Mouse (Mus musculus) heart, embryonic 11.5 days (tissue): ENCODE data around the gene Esp6. TPM values are rescaled to one million over a fixed set of nuclear protein-coding genes. Genes with fewer than 3 reads are reported as not detected.
"Not testable (repeated sequence)": the region's sequence is repeated elsewhere in the genome, so short reads cannot be mapped to it uniquely, and the experiment has no call there.

ENCODE experiments used
- ATAC-seq: fragments of 200-750 bp; cut with Nextera tagmentation; replicated peaks from 2 replicates; pipeline ENCODE4 v1.8.0; 2017; ENCODE audit warnings: moderate library complexity; ENCODE audit not compliant: insufficient number of reproducible peaks, low FRiP score, low TSS enrichment
- H3K27ac ChIP-seq: fragments of 300-500 bp; sonication (generic); 2 replicates; pipeline ENCODE4 v1.5.1; 2014; ENCODE audit warnings: mild to moderate bottlenecking, low read depth, low read length
- H3K27me3 ChIP-seq: fragments of 300-500 bp; sonication (generic); 2 replicates; pipeline ENCODE4 v1.6.1; 2014; ENCODE audit warnings: mild to moderate bottlenecking, low read length, mixed read lengths; ENCODE audit not compliant: control insufficient read depth, insufficient read depth
- H3K36me3 ChIP-seq: fragments of 300-500 bp; sonication (generic); 2 replicates; pipeline ENCODE4 v1.6.1; 2014; ENCODE audit warnings: mild to moderate bottlenecking, low read length, moderate library complexity, mixed read lengths; ENCODE audit not compliant: control insufficient read depth, insufficient read depth
- H3K4me1 ChIP-seq: fragments of 300-500 bp; sonication (generic); 2 replicates; pipeline ENCODE4 v1.6.1; 2014; ENCODE audit warnings: low read length; ENCODE audit not compliant: control insufficient read depth, insufficient read depth
- H3K4me2 ChIP-seq: fragments of 300-500 bp; sonication (generic); 2 replicates; pipeline ENCODE4 v1.6.1; 2014; ENCODE audit warnings: mild to moderate bottlenecking, moderate library complexity
- H3K4me3 ChIP-seq: fragments of 300-500 bp; sonication (generic); 2 replicates; pipeline ENCODE4 v1.5.1; 2014; ENCODE audit warnings: low read depth, low read length
- H3K9ac ChIP-seq: fragments of 300-500 bp; sonication (generic); 2 replicates; pipeline ENCODE4 v1.6.1; 2014; ENCODE audit warnings: mild to moderate bottlenecking, low read depth, low read length, moderate library complexity
- H3K9me3 ChIP-seq: fragments of 300-500 bp; sonication (generic); replicated peaks from 2 replicates; pipeline ENCODE4 v1.6.1; 2016; ENCODE audit warnings: low read length; ENCODE audit not compliant: control insufficient read depth
- WGBS: fragments of 180-500 bp; shearing (Covaris S2); extraction: QIAGEN DNeasy Blood & Tissue Kit; methylation state at CpG from one replicate; pipeline ENCODE4 v1.1.7; 2014; ENCODE audit not compliant: insufficient replicate concordance; 5-methylcytosine and 5-hydroxymethylcytosine counted together
- polyA plus RNA-seq: library from polyadenylated mRNA; unstranded; fragments of >200 nt; fragmentation: Nextera tagmentation; extraction: Ambion mirVana; gene quantifications from 2 replicates; pipeline ENCODE4 v1.2.1, GENCODE M21; 2014

The Esp6 gene
- polyA plus RNA-seq, result not detected in 2 replicates

DNA sequence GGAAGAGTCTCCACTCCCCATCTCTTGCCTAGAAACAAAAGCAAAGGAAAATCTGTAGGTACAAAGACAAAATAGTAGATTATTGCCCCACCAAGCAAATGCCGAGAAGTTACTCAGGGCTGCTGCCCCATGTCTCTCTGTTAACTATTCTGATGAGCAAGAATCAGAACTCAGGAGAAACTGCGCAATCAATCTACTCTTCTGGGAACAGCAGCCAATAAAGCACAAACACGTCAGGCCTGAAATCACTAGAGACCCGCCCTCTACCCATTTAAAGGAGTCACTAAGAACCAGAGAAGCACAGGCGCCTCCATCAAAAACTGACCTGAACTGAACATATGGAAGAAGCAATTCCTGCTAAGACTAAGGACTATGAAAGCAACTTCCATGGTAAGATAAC, at the start of gene Esp6:
Gene Esp6 (plus strand): TSS at position 301 of the 400 bp plus-strand sequence.
- H3K4me1 ChIP-seq, result no peaks in the 10 kb centered on the region
- no peak within 1 kb of the TSS for H3K4me2 ChIP-seq
- H3K27ac ChIP-seq, result no peak within 1 kb of the TSS
- H3K9me3 ChIP-seq, result no peaks in the 10 kb centered on the region
- H3K9ac ChIP-seq, result no peak within 1 kb of the TSS
- no peak for ATAC-seq
- WGBS, result 74% methylated on average over 5 of the region's 5 CpGs
- H3K27me3 ChIP-seq, result no peaks in the 10 kb centered on the region
- no peaks in the 10 kb centered on the region for H3K36me3 ChIP-seq
- no peak within 1 kb of the TSS for H3K4me3 ChIP-seq

DNA sequence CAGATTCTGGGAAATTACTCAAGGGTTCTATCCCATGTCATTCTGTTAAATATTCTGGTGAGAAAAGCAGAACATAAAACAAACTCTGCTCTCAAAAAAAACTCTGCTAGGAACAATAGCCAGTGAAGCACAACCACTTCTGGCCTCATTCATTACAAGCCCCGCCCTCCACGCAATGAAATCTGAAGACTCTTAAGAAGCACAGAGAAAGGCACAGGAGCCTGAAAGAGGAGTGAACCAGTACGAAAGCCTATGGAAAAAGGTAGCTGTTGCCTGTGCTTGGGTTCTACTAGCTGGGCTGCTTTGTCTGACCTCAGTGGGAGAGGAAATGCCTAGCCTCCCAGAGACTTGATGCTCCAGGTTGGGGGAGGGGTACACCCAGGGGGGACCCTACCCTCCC, 41.5 kb upstream of the Esp6 start, which contains the start of gene Esp8:
Gene Esp8 (plus strand): TSS at position 205 of the 400 bp plus-strand sequence.
- Histone ChIP-seq H3K4me1 (no peaks in the 10 kb centered on the region), H3K4me3 (no peak within 1 kb of the TSS), H3K4me2 (no peak within 1 kb of the TSS), H3K9ac (no peak within 1 kb of the TSS), H3K27me3 (no peaks in the 10 kb centered on the region), H3K36me3 (no peaks in the 10 kb centered on the region), H3K9me3 (no peaks in the 10 kb centered on the region), H3K27ac (no peak within 1 kb of the TSS)
- 67% methylated on average over 3 of the region's 3 CpGs for WGBS
- no peak for ATAC-seq

DNA sequence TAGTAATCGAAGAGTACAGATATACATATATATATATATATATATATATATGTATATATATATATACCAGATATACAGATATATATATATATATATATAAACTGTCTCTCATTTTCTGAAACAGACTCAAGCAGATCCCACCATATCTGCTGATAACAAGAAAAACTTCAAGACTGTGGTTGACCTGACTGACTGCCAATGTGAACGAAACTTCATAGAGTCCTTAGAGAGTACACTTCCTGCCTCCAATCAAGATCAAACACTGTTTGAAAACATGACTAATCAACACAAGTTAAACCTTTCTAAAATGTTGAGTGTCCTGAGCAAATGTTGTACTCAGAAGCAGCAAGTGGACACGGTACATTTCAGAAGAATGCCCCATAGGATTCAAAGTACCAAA, 31.5 kb upstream of the Esp6 start:
- no peak overlapping the region for H3K27ac ChIP-seq
- WGBS, result 68% methylated on average over 3 of the region's 3 CpGs
- no peaks in the 10 kb centered on the region for H3K36me3 ChIP-seq
- H3K27me3 ChIP-seq, result no peaks in the 10 kb centered on the region
- ATAC-seq, result no peak
- H3K9me3 ChIP-seq, result no peaks in the 10 kb centered on the region
- H3K4me2 ChIP-seq, result no peak overlapping the region
- H3K4me1 ChIP-seq, result no peaks in the 10 kb centered on the region
- no peak overlapping the region for H3K9ac ChIP-seq
- H3K4me3 ChIP-seq, result no peak overlapping the region

DNA sequence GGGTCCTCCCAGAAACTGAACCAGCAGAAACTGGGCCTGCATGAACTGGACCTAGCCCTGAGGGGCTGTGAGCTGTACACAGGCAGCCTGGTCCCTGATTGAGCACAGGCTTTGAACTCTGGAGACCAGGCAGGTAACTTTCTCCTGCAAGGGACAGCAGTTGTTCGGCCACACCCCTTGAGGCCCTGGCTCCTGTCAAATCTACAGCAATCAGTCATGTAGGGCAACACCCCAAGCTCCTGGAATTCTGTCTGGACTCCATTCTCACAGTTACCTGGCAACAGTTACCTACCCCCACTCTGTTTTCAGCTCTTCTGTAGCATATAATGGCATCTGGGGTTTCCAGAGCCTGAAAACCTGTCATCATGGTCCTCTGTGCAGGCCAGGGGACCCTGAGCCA, 30.2 kb upstream of the Esp6 start:
- H3K4me1 ChIP-seq, result no peaks in the 10 kb centered on the region
- no peak for ATAC-seq
- H3K27ac ChIP-seq, result no peak overlapping the region
- no peaks in the 10 kb centered on the region for H3K27me3 ChIP-seq
- H3K9me3 ChIP-seq, result no peaks in the 10 kb centered on the region
- H3K4me3 ChIP-seq, result no peak overlapping the region
- 64% methylated on average over 1 of the region's 1 CpGs for WGBS
- H3K4me2 ChIP-seq, result no peak overlapping the region
- H3K36me3 ChIP-seq, result no peaks in the 10 kb centered on the region
- H3K9ac ChIP-seq, result no peak overlapping the region

DNA sequence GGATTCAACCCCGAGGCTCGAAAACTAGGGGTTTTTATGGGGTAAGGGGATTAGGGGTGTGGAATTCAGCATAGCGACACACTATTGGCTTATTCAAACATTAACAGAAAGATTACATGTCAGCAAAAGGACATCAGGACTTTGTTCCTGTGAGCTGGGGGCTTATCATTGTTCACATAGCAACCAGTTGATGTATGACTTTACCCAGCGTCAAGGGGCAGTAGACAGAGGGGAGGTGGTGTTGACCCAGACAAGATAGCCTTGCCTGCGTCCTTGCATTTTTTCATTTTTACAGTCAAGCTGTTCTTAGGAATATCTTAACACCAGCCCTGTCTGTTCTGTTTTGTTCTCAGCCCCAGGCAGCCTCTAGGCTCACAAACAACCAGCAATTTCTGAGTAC, 14.3 kb upstream of the Esp6 start:
- H3K4me3 ChIP-seq, H3K4me2 ChIP-seq, ATAC-seq, H3K27ac ChIP-seq, H3K27me3 ChIP-seq, H3K4me1 ChIP-seq, H3K9me3 ChIP-seq, H3K9ac ChIP-seq, H3K36me3 ChIP-seq: not testable (repeated sequence)
- 39% methylated on average over 5 of the region's 5 CpGs for WGBS

DNA sequence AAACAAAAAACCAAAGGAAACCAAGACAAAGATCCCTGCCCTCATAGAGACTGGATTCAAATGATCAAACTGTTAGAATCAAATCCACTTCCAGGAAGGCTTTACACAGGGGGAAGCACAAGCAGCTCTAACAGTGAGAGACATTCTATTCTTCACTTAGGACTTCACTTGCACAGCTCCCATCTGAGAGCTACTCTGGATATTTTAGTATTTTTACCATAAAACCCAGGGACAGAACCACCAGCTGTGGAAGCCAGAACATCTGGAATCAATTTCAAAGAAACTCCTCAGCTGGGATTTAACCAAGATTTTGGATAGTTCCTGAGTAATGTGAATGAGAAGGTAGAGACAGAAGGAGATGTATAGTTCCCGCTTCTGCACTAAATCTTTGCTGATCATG, 7.8 kb upstream of the Esp6 start:
- H3K9me3 ChIP-seq, result no peaks in the 10 kb centered on the region
- no peak for ATAC-seq
- WGBS, result 69% methylated on average over 1 of the region's 1 CpGs
- no peak overlapping the region for H3K4me2 ChIP-seq
- no peak overlapping the region for H3K4me3 ChIP-seq
- H3K27me3 ChIP-seq, result no peaks in the 10 kb centered on the region
- H3K9ac ChIP-seq, result no peak overlapping the region
- no peaks in the 10 kb centered on the region for H3K4me1 ChIP-seq
- no peaks in the 10 kb centered on the region for H3K36me3 ChIP-seq
- no peak overlapping the region for H3K27ac ChIP-seq

DNA sequence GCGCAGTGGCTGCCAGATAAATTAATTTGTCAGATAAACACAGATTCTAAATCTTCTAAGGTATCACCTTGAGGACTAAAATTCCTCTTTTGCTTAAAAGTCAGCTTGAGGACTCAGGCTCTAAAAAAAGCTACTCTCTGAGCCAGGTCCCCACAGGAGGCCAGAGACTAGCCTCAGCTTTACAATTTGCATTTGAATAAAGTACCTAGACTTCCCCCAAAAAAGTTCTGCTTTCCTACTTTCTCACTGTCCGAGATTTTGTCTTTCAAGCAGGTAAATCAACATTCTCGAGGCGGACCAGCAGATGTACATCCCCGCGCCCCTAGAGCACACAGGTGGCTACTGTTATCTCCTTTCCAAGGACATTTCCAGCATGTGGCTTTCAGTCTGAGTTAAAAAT, 22.6 kb downstream of the Esp6 start:
- H3K27ac ChIP-seq, ATAC-seq, H3K36me3 ChIP-seq, H3K4me3 ChIP-seq, H3K27me3 ChIP-seq, H3K4me2 ChIP-seq, H3K9me3 ChIP-seq, H3K4me1 ChIP-seq, H3K9ac ChIP-seq: not testable (repeated sequence)
- WGBS, result 57% methylated on average over 6 of the region's 6 CpGs

DNA sequence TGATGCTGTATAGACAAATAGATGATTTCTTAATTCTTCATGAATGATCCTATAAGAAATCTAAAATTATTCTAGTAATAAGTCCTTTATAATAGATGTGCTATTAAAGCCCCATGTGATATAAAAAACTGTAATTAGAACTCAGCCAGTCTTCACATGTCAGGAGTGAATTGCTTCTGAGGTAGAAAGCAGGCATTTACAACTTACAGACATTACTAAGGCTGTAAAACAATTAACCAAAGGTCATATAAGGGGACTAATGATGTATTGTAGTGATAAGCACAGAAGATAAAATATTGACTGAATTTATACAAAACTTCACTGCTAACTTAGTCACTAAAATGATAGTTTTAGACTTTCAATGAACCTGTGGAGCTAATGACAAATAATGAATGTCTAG, 30.0 kb downstream of the Esp6 start:
- Histone ChIP-seq H3K4me2 (no peak overlapping the region), H3K27ac (no peak overlapping the region), H3K27me3 (no peaks in the 10 kb centered on the region), H3K9ac (no peak overlapping the region), H3K4me1 (no peaks in the 10 kb centered on the region), H3K9me3 (no peaks in the 10 kb centered on the region), H3K4me3 (no peak overlapping the region), H3K36me3 (no peaks in the 10 kb centered on the region)
- ATAC-seq, result no peak

DNA sequence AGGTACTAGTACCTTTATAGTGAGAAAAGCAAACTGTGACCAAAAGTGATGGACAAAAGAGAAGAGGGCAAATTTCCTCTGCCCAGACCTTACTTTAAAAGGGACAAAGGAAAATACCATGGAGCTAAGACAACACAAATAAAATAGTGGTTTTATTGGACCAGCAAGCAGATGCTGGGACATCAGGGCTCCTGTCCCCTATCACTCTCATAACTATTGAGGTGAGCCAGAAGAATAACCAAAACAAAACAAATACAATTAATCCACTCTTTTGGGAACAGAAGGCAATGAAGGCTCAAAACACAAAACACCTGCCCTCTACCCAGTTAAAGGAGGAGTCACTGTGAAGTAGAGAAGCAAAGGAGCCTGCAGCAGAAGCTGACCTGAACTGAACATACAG, 37.0 kb downstream of the Esp6 start, which contains the start of gene Esp4:
Gene Esp4 (plus strand): TSS at position 301 of the 400 bp plus-strand sequence.
- no peak for ATAC-seq
- Histone ChIP-seq H3K27me3 (no peaks in the 10 kb centered on the region), H3K9ac (no peak within 1 kb of the TSS), H3K36me3 (no peaks in the 10 kb centered on the region), H3K4me1 (no peaks in the 10 kb centered on the region), H3K4me3 (no peak within 1 kb of the TSS), H3K27ac (no peak within 1 kb of the TSS), H3K9me3 (no peaks in the 10 kb centered on the region), H3K4me2 (no peak within 1 kb of the TSS)
